Mouse (Mus musculus) lung, adult 18-20 months (tissue): Measurements from ENCODE around the gene Chfr.

ENCODE experiments used
- DNase-seq, 2 experiments: peaks; one replicate each; pipeline ENCODE4 v3.0.0; 2022; ENCODE audit warnings: mixed read lengths in 2 of 2

Chfr gene

DNA sequence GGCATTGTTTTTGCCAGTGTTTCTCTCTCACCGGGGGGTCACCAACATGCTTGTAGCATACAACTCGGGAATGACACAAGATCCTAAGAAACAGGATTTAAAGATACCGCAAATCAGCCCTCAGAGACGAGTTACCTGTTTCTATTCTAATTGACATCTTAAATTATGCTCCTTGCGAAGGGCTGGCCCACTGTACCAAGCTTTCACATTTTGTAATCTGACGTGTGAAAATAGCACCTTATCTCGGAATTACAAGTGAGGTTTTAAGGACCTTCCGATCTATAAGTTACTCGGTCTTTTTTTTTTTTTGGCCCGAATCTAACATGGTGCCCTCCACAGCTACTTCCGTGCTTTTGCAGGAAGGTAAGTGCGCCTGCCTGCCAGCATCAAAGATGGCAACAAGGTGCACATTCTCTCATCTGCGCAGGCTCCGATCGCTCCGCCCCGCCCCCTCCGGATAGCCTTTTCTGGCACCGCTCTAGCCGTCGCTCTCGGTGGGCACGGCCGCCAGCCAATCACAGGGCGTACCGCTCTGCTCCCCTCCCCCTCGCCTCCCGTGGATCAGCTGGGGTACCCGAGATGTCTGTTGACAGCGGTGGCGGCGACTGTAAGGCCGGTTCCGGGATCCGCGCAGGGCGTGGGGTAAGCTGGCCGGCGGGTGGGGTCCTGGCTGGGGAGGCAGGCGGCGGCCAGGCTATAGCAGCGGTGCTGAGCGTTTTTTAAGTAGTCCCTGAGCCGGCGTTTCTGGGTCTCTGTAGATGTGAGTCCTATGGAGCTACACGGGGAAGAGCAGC, at the start of gene Chfr:
TSS of gene Chfr (plus strand) at position 550 of the 794 bp plus-strand sequence.
- DNase-seq, result peak; percentile 99

DNA sequence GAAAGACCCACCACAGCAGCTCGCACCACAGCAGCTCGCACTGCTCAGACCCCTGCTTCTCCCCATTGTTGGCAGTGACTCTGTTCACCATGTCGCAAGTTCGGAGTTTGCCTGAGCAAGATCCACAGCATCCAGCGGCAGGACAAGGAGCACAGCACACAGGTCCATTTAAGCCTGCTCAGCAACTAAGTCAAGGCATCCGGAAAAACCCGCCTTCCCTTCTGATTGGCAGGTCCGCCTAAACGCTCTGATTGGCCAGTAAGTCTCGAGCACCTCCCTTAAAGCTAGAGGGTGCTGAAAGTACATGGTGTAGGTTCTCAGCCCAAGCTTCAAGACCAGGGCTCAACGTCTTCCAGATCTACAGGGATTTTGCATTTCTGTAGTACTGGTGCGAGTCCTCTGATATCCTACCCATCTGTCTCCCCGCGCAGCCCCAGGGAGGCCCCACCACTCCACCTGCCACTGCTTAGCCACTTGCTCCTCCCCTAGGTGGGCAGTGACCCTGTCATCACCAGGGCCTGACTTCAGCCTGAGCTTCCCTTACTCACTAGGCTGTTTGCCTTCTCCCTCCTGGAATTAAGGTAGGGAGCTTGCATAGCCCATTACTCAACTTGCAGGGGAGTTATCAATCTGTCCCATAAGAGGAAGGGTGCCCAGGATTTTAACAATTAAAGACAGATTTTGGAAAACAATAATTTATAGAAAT, 49.3 kb upstream of the Chfr start:
- no peak for DNase-seq

DNA sequence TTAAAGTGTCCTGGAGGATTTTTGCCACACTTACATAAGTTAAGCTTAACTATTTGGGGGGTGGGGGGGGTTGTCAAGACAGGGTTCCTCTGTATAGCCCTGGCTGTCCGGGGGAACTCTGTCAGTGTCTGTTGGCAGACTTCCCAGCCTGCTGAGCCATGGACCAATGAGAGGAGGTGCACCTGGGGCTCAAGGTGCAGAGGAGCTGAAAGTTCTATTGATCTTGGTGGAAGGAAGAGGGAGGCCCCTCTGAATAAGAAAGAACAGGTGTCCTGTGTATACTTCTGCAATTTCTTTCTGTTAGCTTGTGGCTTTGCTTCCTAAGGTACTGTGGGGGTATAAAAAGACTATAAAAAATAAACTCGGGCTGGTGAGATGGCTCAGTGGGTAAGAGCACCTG, 44.1 kb upstream of the Chfr start:
- no peak for DNase-seq

DNA sequence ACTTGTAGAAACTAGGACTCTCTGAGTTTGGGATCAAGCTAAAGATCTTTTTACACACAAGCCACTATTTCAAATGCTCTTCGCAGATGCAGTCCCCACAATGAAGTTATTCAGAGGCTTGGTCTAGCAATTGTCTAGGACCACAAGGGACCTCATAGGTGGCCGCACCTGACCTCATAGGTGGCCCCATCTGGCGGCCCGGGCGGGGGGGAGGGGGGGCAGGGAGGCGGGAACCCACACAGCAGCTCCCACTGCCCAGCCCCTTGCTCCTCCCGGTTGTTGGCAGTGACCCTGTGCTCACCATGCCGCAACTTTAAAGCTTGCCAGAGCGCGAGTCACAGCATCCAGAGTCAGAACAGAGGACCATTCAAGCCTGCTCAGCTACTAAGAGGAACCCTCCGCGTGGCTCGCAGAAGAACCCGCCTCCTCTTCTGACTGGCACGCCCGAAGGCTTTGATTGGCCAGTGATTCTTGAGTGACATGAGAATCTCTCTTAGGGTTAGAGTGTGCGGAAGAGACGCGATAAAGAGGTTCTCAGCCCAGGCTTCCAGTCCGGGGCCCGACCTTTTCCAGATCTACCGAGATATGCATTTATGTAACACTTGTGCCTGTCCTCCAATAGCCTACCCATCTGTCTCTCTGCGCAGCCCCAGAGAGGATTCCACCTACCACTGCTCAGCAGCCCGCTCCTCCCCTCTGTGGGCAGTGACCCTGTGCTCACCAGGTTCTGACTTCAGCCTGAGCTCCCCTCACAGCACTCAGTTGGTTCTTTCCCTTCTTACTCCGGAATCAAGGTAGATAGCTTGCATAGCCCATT, 41.4 kb upstream of the Chfr start, which contains the start of gene Gm35315:
TSS of gene Gm35315 (minus strand) at position 391 of the 817 bp plus-strand sequence.
- DNase-seq, result peak; percentile 91 to 92

DNA sequence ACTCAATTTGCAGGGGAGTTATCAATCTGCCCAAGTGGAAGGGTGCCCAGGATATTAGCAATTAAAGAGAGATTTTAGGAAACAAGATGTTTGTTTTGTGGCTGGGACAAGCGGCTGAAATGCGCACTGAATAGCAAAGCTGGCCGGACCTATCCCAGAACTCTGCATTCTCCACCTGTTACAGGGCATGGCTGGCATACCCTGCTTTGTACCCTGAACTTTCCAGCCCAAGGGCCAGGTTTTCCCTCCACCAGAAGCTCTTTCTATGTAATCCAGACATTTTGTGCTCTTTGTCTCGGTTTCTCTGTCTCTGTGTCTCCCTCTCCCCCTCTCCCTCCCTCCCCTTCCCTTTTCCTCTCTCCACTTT, 40.8 kb upstream of the Chfr start:
- no peak for DNase-seq

DNA sequence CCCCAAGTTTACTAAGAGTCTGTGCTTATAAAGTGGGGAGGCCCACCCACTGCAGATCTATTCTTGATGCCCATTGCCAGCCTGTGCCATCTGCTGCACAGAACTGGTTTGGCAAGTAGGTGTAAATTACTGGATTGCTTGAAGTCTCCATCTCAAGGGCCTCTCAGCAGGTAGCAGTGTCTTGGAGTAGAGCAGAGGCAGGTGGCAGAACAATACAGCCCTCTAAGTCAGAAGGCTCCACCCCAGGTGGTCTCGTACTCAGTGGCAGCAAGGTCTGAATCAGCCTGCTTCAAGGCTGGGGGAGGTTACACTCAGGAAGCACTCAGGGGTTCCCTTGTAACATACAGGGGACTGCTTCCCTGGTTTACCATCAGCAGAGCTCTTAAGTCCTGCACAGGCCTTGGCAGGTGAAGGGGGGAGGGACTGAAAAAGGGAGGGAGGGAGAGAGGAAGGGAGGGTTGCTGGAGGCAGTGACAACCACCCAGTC, 36.6 kb upstream of the Chfr start:
- DNase-seq, result no peak

DNA sequence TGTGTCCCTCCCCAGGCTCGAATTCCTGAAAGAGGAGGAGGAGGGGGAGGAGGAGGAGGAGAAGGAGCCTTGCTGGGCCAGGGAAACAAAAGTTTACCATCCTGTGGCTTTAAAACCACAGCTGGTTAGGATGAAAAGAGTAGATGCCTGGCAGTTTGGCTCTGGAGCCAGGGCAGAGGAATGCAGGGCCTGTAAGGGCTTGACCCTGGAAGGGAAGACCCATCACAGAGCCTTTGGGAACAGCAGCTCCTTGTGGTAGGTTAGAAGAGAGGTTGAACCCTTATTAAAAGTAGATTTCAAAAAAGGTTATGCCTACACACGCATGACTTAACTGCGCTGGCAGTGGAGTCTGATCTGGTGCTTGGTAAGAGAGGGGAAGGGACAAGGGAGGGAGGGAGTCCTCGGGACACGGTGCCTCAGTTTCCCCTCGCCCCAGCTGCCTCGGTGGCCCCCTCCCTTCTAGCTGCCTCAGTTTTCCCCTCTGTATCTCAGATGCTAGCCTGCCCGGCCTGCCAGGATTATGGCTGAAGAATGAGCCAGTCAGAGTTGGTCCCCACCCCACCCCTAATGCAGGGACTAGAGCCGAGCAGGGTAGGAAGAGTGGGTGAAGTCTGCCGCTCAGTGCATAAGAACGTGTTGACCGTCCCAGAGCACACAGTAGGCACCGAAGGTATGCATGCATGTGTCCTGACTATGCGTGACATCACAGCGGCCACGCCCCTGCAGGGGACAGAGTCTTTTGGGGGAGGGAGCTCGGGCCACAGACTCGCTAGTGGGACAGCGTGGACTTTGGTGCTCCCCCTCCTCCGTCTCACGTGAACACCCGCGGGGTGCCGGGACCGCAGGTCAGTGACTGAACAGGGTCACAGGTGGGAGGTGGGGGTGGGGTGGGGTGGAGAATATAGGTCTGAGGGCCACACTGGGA, 35.7 kb upstream of the Chfr start, which contains the start of gene Plcxd1:
TSS of gene Plcxd1 (plus strand) at position 314 of the 925 bp plus-strand sequence.
- no peak for DNase-seq

DNA sequence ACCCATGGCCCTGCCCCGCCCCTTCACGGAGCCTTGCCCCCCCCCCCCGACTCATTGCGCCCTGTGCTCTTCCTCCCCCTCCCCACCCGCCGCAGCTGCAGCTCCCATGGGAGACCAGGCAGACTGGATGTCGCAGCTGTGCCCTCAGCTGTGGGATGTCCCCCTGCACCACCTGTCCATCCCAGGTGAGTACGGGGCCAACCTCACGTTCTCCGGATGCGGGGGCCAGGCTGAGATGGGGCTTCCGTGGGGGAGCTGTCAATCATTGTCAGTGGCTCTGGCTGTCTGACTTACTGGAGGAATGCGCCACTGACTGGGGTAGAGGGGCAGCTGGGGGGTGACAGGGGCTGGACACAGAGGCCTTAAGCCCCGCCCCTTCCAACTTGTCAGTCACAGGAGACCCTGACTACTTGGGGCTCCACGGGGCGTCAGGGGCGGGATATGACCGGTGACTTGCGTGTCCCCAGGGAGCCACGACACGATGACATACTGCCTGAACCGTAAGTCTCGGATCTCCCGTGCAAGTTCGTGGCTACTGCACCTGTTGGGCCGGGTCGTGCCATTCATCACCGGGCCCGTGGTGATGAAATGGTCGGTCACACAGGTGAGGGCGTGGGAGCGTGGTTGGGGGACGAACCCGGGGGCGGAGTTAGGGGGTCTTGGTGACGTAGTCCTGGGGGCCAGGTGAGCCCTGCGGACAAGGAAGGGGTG, 34.6 kb upstream of the Chfr start:
- DNase-seq, result no peak

DNA sequence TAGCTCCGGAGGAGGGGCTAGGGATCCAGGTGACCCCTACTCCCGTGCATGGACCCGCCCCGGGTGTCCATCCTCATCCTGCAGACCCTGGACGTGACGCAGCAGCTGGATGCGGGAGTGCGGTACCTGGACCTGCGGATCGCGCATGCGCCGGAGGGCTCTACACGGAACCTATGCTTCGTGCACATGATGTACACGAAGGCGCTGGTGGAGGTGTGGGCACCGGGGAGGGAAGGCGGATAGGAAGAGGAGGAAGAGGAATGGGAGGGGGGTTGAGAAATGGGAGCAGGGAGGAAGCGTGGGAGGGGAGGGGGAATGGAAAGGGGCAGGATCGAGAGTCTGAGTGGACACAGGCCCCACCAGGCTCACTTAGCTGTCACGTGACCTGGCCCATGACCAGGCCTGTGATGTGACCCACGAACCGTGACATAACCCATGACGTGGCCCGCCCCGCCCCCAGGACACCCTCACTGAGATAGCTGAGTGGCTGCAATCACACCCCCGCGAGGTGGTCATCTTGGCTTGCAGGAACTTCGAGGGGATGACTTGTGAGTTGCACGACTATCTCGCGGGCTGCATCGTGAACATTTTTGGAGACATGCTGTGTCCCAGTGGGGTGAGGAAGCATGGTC, 33.8 kb upstream of the Chfr start:
- DNase-seq, result no peak

DNA sequence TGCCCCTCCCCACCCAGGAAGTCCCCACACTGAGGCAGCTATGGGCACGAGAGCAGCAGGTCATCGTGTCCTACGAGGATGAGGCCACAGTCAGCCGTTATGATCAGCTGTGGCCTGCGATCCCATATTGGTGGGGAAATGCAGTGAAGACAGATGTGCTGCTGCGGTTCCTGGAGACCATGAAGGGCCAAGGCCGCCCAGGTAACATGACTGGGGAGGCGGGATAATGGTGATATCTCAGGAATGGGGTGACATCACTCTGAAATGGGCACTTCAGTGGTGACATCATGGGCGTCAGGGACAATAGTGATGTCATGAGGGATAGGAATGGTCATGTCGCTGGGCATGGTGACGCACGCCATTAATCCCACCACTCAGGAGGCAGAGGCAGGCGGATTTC, 33.2 kb upstream of the Chfr start:
- DNase-seq, result no peak

DNA sequence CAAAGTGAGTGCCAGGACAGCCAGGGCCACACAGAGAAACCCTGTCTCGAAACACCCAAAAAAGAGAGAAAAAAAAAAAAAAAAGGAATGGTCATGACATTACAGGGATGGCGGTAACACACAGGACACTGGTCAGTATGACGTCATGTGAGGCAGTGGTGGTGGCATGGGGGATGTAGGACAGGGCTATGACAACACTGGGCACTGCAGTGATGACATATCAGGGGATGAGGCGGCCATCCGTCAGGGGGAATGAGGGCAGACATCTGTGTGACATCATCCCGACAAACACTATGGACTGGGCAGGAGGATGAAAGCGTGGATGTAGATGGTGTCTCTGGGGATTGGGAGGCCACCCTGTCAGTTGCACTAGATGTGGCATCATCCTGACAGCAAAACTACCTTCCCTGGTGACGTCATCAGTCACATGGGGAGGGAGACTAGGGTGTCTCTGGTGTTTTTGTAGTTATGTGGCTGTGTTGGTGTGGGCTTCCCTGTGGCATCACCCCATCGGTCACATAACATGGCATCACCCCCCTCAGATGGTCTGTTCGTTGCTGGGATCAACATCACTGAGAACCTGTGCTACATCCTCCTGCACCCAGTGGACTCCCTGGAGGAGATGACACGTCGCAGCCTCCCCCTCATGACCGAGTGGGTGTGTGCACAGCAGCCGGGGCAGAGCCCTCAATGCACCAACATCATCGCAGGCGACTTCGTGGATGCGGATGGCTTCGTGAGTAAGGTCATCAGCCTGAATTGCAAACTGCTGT, 32.6 kb upstream of the Chfr start:
- DNase-seq, result no peak

DNA sequence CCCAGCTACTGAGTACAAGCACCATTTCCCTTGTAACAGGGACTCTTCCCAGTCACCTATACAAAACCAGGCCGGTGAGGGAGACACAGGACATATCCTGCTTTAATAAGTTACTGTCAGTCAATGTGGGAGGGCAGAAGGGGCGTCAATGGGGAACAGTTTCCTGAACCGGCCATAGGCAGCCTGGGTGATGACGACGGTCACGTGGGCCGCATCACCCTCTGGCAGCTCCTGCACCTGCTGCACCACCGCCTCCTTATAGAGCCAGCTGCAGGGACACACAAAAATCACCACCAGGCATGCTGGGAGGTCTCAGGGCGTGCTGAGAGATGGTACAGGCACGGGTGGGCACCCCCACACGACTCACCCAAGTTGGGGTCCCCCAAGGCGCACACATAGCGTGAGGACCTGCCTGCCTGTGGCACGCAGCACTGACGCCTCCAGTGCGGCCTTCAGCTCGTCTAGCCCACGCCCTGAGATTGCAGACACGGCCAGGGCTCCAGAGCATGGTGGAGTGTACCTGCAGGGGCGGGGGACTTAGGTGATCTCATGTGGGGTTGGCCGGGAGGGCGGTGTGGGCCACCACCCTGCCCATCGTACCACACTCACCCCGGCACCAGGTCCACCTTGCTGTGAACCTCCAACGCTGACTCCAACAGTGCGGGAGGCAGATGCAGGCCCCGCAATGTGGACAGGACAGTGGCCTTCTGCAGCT, 31.6 kb upstream of the Chfr start:
- DNase-seq, result no peak

DNA sequence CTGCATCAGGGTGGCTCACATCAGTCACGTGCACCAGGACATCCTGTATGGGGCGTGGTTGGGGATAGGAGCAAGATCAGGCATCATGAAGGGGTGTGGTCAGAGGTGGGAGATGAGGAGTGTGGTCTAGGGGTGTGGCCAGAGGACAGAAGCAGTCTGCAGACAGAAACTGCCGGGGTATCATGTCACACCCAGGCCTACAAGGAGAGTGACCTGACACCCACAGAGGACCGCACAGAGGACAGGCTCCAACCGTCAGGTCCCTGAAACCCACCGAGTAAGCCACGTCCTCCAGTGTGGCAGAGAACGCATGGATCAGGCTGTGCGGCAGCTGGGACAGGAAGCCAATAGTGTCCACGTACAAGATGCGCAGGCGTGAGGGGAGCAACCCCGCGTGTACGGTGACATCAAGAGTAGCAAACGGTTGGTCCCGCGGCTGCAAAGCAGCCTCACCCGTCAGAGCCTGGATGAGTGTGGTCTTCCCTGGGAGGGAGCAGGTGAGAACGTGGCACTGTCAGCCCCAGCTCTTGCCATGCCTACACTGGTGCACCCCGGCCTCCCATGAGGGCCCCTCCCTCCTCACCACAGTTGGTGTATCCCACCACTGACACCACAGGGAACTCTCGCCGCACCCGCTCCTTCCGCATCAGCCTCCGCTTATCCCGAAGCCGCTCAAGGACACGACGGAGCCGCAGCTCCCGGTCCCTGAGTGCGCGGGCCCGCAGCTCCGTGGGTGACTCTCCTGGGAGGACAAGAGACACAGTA, 30.8 kb upstream of the Chfr start:
- DNase-seq, result no peak

DNA sequence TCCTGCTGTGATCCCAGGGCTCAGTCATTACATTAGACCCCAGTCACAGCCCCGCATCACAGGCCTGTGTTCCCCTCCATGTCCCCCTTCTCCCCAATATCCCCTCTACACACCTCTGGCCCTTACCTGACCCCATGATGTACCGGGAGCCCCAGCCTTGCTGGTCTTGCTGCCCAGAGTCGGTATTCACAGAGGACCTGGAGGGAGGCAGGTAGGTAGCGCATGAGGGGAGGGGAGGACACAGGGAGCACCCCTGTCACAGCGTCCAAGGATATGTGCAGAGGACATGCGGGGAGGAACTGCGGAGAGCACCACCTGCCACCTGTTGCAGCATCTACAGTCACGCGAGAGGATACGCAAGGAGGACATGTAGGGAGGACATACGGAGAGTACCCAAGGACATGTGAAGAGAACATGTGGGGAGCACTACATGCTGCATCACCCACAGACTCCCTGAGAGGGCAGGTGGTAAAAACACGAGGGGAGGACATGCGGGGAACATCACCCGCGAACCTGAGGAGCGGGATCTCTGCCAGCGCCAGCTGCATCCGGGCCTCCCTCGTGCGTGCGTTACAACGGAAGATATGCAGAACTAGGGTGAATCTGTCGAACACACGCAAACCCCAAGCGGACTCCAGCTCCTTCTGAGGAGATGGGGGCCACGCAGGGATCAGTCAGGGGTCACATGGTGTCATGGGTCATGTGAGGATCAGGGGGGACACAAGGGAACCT, 29.3 kb upstream of the Chfr start:
- DNase-seq, result no peak

DNA sequence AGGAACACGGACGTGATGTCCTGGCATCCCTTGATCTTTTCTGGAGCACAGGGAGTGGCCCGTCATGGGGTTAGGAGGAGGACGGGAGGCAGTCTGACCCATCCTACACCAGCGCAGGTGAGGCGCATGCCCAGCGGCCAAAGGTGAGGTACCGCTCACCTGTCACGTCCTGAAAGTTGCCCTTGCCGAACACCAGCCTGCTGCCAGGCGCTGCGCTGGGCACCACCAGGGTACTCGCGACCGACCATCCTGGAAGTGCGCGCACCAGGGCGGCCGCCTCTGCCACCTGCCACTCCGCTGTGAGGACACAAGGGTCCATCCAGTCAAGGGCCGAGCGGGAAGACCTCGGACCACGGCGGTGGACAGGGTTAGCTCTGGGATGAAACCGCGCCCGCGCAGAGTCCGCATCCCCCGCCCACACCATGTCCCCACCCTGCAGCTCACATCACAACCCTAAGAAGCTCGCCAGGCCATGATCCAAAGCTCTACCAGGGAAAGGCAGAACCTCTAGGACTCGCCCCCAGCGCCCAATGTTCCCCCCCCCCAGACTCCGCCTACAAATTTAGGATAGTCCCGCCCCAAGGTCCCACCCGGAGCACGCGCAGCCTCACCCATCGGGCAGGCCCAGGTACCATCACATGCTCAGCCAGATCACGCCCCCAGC, 28.6 kb upstream of the Chfr start:
- no peak for DNase-seq

DNA sequence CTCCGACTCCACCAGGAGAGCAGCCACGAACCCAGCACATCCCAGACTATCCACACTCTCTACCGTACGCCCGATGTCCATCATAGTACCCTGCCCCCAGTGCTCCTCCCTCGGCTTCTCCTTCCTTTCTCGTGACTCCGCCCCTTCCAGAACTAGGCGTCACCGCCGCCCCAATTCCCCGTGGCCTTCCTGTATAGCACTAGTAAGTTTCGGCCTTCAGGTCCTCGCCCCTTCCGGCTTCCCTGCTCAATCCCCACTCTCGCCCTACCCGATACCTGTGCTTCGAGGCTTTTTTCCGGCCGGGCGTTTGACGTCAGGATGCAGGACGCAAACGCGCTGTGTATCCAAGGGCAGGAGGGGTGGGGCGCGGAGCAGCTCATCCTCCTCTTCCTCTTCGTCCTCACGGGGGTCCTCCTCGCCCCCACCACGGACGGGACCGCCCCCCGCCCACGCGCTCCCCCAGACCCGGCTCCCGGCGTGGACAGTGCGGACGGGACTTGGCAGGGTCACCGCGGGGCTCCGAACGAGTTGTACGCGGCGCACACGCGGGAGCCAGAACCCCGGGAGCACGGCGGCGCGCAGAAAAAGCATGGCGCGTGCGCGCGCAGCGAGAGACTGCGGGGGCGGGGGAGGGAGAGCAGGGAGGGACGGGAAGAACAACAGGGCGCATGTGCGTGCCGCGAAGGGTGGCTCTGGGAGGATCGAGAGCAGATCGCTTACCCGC, 27.9 kb upstream of the Chfr start, which contains the start of gene Gtpbp6:
TSS of gene Gtpbp6 (minus strand) at position 617 of the 724 bp plus-strand sequence.
- peak; percentile 97 for DNase-seq

DNA sequence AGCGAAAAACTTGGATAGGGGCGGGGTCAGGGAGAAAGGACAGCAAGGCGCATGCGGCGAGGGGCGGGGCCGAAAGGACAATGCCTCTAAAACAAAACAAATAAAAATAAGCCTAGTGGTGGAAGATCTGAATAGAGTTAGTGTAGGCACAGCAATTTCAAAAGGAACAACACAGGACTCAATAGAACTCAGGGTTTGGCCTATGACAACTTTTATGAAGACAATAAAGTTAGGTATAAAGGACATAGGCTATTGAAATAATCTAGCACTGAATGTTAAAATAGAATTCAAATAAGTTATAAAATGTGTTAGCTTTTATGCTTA, 27.4 kb upstream of the Chfr start:
- DNase-seq, result peak in 1 of 2 experiments; percentile 98
